Mouse (Mus musculus): ENCODE measurements around the gene Chst10.

The Chst10 gene

DNA sequence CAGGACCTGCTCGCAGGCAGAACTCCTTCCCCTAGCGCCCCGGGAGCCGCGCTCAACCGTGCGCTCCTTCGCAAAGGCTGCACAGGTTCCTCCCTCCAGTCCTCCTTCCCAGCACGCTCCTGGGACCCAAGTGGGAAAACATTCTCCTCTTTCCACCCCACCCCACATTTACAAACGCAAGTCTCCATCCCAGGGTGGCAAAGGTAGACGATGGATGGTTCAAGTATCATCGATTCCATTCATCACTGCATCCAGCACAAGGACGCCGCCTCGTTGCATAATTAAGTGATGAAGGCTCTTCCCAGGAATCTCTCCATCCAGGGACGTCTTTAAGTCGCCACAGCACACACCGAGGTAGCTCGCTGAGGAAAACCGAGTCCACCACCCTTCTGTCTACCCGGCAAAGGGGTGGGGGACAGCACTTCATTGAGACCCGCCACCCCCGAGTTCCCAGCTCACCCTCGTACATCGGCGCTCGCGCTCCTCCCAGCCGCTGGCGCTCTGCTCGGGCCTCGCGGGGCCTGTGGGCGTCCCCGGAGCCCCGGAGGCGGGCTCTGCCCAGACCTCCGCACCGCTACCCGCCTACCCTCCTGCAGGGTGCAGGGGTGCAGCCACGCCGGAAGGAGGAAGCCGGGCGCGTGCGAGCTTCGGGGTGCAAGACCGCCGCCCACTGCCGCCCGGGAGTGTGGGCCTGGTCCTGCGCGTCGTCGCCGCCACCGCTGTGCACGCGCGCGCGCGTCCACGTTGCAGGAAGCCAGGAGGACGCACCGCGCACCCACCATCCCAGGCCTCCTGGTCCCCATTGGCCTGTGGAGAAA is at the start of gene Chst10:
Chst10 (minus strand) TSS at position 731 of the 818 bp plus-strand sequence.
- in situ Hi-C loops (cut with MboI), result no loop called here

GRCm38 (mm10) chr1:38939608-38940007 is 41.6 kb upstream of the Chst10 start:
- in situ Hi-C loops (cut with MboI), result no loop called here

DNA sequence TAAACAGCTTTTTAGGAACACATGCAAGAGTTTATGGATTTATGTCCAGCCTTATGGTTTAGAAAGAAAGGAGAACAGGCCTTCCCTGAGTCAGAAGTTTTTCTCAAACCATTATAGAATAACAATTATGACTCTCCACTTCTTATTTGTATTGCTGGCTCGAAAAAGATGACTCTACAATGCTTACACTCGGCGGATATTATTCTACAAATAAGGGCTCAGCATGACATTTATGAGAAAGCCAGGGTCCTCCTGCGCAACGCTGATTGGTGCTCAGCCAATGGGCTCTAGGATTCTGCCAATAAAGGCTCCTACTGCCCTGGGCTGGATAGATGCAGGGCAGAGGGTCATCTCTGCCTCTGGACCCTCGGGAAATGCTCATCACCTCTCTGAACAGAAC is 40.9 kb upstream of the Chst10 start, which contains the start of gene Nms:
Nms (plus strand) TSS at position 301 of the 400 bp plus-strand sequence.
- in situ Hi-C loops (cut with MboI), result no loop called here

DNA sequence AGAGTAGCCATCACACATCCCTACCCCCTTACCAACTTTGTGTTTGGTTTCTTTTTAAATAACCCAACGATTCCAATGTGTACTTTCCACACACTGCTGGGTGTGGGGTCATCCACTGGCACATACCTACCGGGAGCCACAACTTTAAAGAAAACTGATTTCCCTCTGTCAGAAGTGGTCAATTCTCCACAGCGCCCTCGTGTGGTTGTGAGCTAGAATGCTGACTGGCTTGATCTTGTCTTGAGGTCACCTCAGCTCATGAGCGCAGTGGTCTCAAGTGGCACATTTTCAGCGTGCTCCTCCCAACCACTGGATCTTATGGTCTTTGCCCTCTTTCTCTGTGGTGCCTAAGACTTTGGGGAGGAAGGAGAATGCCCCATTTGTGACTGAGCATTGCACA is 38.8 kb upstream of the Chst10 start:
- in situ Hi-C loops (cut with MboI), result no loop called here

DNA sequence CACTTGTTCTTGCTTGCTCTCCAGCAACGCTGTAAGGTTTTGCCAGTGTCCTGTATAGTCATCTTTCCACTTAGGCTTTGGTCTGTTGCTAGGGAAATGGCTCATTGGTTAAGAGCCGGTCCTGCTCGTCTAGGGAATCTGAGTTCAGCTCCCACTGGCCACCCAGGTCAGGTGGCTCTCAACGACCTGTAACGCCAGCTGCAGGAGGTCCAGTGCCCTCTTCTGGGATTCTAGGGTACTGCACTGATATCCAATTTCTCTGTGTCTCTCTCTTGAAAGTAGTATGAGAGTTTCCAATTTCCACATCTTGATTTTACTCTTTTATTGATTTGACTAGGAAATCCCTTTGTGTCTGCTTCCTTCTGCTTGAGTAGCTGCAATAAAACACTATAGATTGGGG is 36.7 kb upstream of the Chst10 start:
- in situ Hi-C loops (cut with MboI), result no loop called here

GRCm38 (mm10) chr1:38930767-38931166 is 32.8 kb upstream of the Chst10 start:
- in situ Hi-C loops (cut with MboI), result no loop called here

DNA sequence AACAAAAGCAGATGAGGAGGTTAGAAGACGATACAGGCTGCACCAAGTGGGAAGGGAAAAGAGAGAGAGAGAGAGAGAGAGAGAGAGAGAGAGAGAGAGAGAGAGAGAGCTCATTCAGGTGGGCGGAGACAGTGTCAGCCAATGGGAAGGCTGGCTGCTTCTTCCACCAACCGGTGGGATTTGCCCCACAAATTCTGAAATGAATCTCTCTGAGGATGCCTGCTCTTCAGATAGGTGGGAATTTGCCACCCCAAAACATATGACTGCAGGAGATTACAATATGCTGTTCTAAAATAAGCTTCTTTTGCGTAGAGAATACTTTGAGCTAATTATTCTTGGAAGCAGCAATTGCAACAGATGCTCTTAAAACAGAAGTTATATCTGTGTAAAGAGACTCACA is 31.5 kb upstream of the Chst10 start:
- in situ Hi-C loops (cut with MboI), result no loop called here

DNA sequence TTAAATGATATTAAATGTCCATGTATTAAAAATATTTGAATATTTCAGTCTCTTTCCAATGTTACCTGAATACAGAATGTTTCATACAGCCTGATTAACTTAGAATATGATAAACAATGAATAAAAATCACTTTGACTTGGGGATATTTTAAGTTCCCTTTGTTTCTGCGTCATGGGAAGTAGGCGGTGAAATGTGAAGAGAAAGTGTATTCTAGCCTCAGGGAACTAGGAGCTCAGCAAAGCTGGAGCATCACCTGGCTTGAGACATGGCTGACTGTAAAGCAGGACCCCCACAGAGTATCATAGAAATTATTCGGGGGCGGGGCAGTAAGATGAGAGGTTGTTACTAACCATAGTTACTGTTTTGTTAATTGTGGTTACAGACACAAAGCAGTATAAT is 31.0 kb upstream of the Chst10 start:
- in situ Hi-C loops (cut with MboI), result no loop called here

DNA sequence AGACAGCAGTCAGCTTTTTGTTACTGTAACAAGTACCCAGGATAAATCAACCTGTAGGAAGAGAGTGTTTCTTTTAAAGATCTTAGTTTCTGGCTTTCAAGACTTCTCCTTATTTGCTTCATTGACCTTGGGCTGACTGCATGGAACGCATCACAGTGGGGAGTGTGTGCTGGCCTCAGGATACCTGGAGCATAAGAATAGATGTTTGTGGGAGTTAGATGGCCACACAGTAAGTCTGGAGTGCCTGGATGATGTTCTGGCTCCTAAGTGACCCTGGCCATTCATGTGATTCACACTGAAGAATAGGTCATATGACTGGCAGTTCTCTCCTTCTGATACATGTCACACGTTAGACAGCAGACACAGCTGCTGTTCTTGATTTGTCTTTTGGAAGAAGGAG is 6.0 kb upstream of the Chst10 start:
- in situ Hi-C loops (cut with MboI), result no loop called here

GRCm38 (mm10) chr1:38902571-38902970 is 4.6 kb upstream of the Chst10 start:
- in situ Hi-C loops (cut with MboI), result no loop called here

GRCm38 (mm10) chr1:38893081-38893480 is 4.9 kb downstream of the Chst10 start:
- in situ Hi-C loops (cut with MboI), result no loop called here

DNA sequence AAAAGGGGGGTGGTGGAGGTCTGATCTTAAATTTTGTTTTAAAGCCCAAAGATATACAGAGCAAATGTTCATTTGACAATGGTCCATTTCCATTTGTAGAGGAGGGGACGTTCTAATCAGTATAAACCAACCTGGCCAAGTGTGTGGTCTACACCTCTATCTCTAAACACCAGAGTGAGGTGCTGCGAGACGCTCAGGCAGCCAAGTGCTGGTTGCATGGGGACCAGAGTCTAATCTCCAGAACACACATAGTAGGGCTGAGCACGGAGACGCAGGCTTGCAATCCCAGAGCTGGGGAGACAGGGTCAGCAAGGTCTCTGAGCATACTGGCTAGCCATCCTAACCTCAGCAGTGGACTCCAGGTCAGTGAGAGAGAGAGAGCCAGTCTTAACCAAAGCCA is 6.5 kb downstream of the Chst10 start:
- in situ Hi-C loops (cut with MboI), result no loop called here

- in situ Hi-C loops (cut with MboI), result no loop called here
These were observed 9.2 kb downstream of the Chst10 start for GRCm38 (mm10) chr1:38888803-38889202.

- in situ Hi-C loops (cut with MboI), result no loop called here
These were observed 10.9 kb downstream of the Chst10 start for GRCm38 (mm10) chr1:38887011-38887410.

DNA sequence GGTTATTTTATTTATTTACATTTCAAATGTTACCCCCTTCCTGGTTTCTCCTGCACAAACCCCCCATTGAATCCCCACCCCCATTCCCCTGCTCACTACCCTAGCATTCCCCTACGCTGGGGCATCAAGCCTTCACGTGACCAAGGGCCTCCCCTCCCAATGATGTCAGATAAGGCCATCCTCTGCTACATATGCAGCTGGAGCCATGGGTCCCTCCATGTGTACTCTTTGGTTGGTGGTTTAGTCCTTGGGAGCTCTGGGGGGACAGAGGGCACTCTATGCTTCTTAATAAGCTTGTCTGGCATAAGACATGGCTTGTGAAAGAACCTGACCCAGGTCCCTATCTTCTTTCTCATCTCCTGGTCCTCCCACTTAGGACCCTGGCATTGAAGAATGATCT is 11.4 kb downstream of the Chst10 start:
- in situ Hi-C loops (cut with MboI), result no loop called here

GRCm38 (mm10) chr1:38885956-38886355 is 12.0 kb downstream of the Chst10 start:
- in situ Hi-C loops (cut with MboI), result no loop called here

DNA sequence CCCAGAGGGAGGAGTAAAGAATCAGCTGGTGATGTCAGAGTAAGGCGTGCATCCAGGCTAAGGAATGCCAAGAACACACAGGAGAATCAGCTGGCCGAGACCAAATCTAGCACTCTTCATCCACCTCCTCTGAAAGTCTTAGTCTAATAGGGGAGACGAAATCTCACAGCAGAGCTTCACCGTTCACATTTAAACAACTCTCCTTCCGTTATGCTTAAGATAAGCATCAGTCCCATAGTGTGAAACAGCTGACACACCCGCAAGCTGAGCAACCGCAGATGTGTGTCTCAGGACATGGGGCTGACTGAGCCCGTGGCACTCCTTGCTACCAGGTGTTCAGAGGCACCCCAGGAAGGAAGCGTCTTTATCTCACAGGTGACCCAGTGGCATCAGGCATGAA is 14.2 kb downstream of the Chst10 start:
- in situ Hi-C loops (cut with MboI), result no loop called here

- in situ Hi-C loops (cut with MboI), result no loop called here
These were observed 15.2 kb downstream of the Chst10 start for GRCm38 (mm10) chr1:38882746-38883145.

- in situ Hi-C loops (cut with MboI), result no loop called here
These were observed 16.6 kb downstream of the Chst10 start for GRCm38 (mm10) chr1:38881366-38881765.

DNA sequence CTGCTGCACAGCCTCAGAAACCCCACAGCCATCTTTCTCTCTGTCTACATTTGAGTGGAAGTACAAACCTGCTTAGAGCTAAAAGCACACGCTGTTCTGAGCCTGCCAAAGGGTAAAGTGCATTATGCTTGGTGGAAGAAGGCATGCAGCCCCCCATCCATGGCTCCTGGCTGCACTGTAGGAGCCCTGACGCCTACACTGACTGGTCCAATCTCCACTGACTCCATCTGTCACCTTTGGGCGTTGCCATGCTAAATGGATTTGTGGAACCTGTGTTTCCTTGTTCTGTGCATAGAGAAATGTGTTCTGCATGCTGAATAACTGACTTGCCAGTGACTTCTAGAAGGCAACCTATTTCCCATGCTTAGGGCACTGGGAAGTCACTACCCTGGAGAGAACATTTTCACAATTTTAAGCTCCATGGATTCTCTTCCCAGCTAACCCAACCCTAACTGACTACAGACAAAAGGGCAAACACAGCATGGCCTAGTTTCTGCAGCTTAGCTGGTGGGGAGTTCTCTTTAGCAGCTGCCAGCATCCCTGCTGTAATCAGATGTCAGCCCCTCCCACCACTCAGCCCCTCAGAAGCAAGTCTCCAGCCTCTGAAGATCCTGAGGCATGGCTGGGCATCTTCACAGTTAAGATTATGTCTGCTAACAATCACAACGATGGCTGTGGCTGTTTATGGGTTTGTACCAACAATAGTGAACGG is 21.1 kb downstream of the Chst10 start:
- in situ Hi-C loops (cut with MboI), result no loop called here

DNA sequence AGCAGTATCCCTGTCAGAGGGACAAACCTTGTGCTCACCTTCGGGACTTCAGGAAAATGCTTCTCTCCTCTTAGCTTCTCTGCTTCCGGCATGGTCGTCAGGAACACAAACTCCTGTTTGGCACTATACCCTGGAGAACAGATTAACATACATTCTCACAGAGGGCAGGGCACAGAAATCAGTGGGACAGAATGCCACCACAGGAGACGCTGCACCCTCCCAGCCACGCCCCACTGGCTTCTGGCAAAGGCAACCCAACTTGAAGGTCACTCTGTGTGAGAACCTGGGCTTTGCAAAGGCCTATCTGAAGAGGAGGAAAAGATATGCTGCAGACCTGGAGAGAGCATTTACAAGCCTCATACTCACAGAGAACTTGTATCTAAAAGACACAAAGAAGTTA is 24.1 kb downstream of the Chst10 start:
- in situ Hi-C loops (cut with MboI), result no loop called here

GRCm38 (mm10) chr1:38871834-38872233 is 26.1 kb downstream of the Chst10 start:
- in situ Hi-C loops (cut with MboI), result no loop called here

Measured in mature B cell (primary cell).